Mouse (Mus musculus): Measurements from ENCODE around the gene Gm47841. TPM values are rescaled to one million over a fixed set of nuclear protein-coding genes. Genes with fewer than 3 reads are reported as not detected.

Gm47841 gene
- polyA plus RNA-seq, 1 experiment: not detected

- Histone ChIP-seq H3K4me1 (ENCODE audit: control insufficient read depth, insufficient read depth, insufficient read length, low read length) (peaks cover 3% of the 10 kb centered on the region; the same call in 1 of the 2 replicates), H3K4me3 (ENCODE audit: low read depth, low read length) (no peak overlapping the region), H3K27me3 (ENCODE audit: control insufficient read depth, insufficient read depth, low read length) (no peaks in the 10 kb centered on the region), H3K36me3 (ENCODE audit: control insufficient read depth, insufficient read depth, low read length) (no peaks in the 10 kb centered on the region), H3K27ac (ENCODE audit: insufficient read depth, low read depth, low read length) (no peak overlapping the region)
- WGBS: 73% methylated on average over 4 of the region's 4 CpGs
- no peak for TF ChIP-seq CTCF (IDR thresholded peaks at IDR 0.05; ENCODE audit: extremely low read depth, insufficient read length, insufficient replicate concordance, low read depth, low read length)
- no peak for TF ChIP-seq POLR2A (IDR thresholded peaks at IDR 0.05; ENCODE audit: low read depth, low read length)
Observed at GRCm38 (mm10) chr15:101088291-101088690, 41.1 kb upstream of the Gm47841 start.

- no peak overlapping the region for H3K27ac ChIP-seq (ENCODE audit: insufficient read depth, low read depth, low read length)
- H3K4me1 ChIP-seq (ENCODE audit: control insufficient read depth, insufficient read depth, insufficient read length, low read length): peaks cover 3% of the 10 kb centered on the region; the same call in 1 of the 2 replicates
- no peak overlapping the region for H3K4me3 ChIP-seq (ENCODE audit: low read depth, low read length)
- no peaks in the 10 kb centered on the region for H3K27me3 ChIP-seq (ENCODE audit: control insufficient read depth, insufficient read depth, low read length)
- no peak for TF ChIP-seq CTCF (IDR thresholded peaks at IDR 0.05; ENCODE audit: extremely low read depth, insufficient read length, insufficient replicate concordance, low read depth, low read length)
- TF ChIP-seq POLR2A (IDR thresholded peaks at IDR 0.05; ENCODE audit: low read depth, low read length): no peak
- H3K36me3 ChIP-seq (ENCODE audit: control insufficient read depth, insufficient read depth, low read length): no peaks in the 10 kb centered on the region
- WGBS: 13% methylated on average over 3 of the region's 3 CpGs
Observed at GRCm38 (mm10) chr15:101086956-101087355, 39.8 kb upstream of the Gm47841 start.

- Histone ChIP-seq H3K27me3 (ENCODE audit: control insufficient read depth, insufficient read depth, low read length) (no peaks in the 10 kb centered on the region), H3K36me3 (ENCODE audit: control insufficient read depth, insufficient read depth, low read length) (no peaks in the 10 kb centered on the region), H3K27ac (ENCODE audit: insufficient read depth, low read depth, low read length) (no peak overlapping the region), H3K4me1 (ENCODE audit: control insufficient read depth, insufficient read depth, insufficient read length, low read length) (peaks cover 3% of the 10 kb centered on the region; the same call in 1 of the 2 replicates), H3K4me3 (ENCODE audit: low read depth, low read length) (no peak overlapping the region)
- TF ChIP-seq CTCF (IDR thresholded peaks at IDR 0.05; ENCODE audit: extremely low read depth, insufficient read length, insufficient replicate concordance, low read depth, low read length) (no peak), POLR2A (IDR thresholded peaks at IDR 0.05; ENCODE audit: low read depth, low read length) (no peak)
- WGBS: 72% methylated on average over 9 of the region's 9 CpGs
Observed at GRCm38 (mm10) chr15:101086451-101086850, 39.3 kb upstream of the Gm47841 start.

GRCm38 (mm10) chr15:101084499-101084898 is 37.3 kb upstream of the Gm47841 start:
- Histone ChIP-seq H3K4me3 (ENCODE audit: low read depth, low read length) (no peak overlapping the region), H3K36me3 (ENCODE audit: control insufficient read depth, insufficient read depth, low read length) (no peaks in the 10 kb centered on the region), H3K27me3 (ENCODE audit: control insufficient read depth, insufficient read depth, low read length) (no peaks in the 10 kb centered on the region), H3K4me1 (ENCODE audit: control insufficient read depth, insufficient read depth, insufficient read length, low read length) (peaks cover 3% of the 10 kb centered on the region; the same call in 1 of the 2 replicates), H3K27ac (ENCODE audit: insufficient read depth, low read depth, low read length) (no peak overlapping the region)
- TF ChIP-seq CTCF (IDR thresholded peaks at IDR 0.05; ENCODE audit: extremely low read depth, insufficient read length, insufficient replicate concordance, low read depth, low read length) (no peak), POLR2A (IDR thresholded peaks at IDR 0.05; ENCODE audit: low read depth, low read length) (no peak)
- WGBS: 68% methylated on average over 10 of the region's 10 CpGs

GRCm38 (mm10) chr15:101082236-101082635 is 35.0 kb upstream of the Gm47841 start:
- H3K4me3 ChIP-seq (ENCODE audit: low read depth, low read length): no peak overlapping the region
- H3K27ac ChIP-seq (ENCODE audit: insufficient read depth, low read depth, low read length): peak overlapping the region; percentile 3; the same call in 1 of the 2 replicates
- no peaks in the 10 kb centered on the region for H3K36me3 ChIP-seq (ENCODE audit: control insufficient read depth, insufficient read depth, low read length)
- 53% methylated on average over 4 of the region's 4 CpGs for WGBS
- H3K27me3 ChIP-seq (ENCODE audit: control insufficient read depth, insufficient read depth, low read length): peaks cover 6% of the 10 kb centered on the region
- H3K4me1 ChIP-seq (ENCODE audit: control insufficient read depth, insufficient read depth, insufficient read length, low read length): peaks cover 8% of the 10 kb centered on the region
- TF ChIP-seq POLR2A (IDR thresholded peaks at IDR 0.05; ENCODE audit: low read depth, low read length) (no peak), CTCF (IDR thresholded peaks at IDR 0.05; ENCODE audit: extremely low read depth, insufficient read length, insufficient replicate concordance, low read depth, low read length) (no peak)

- TF ChIP-seq POLR2A (IDR thresholded peaks at IDR 0.05; ENCODE audit: low read depth, low read length): no peak
- TF ChIP-seq CTCF (IDR thresholded peaks at IDR 0.05; ENCODE audit: extremely low read depth, insufficient read length, insufficient replicate concordance, low read depth, low read length): no peak
- Histone ChIP-seq H3K4me3 (ENCODE audit: low read depth, low read length) (no peak overlapping the region), H3K27ac (ENCODE audit: insufficient read depth, low read depth, low read length) (no peak overlapping the region), H3K27me3 (ENCODE audit: control insufficient read depth, insufficient read depth, low read length) (peaks cover 6% of the 10 kb centered on the region), H3K4me1 (ENCODE audit: control insufficient read depth, insufficient read depth, insufficient read length, low read length) (peaks cover 8% of the 10 kb centered on the region), H3K36me3 (ENCODE audit: control insufficient read depth, insufficient read depth, low read length) (no peaks in the 10 kb centered on the region)
- WGBS: 79% methylated on average over 7 of the region's 7 CpGs
Observed at GRCm38 (mm10) chr15:101081035-101081548, 33.9 kb upstream of the Gm47841 start.

GRCm38 (mm10) chr15:101080031-101080520 is 32.9 kb upstream of the Gm47841 start:
- H3K4me1 ChIP-seq (ENCODE audit: control insufficient read depth, insufficient read depth, insufficient read length, low read length): peaks cover 14% of the 10 kb centered on the region
- H3K27me3 ChIP-seq (ENCODE audit: control insufficient read depth, insufficient read depth, low read length): peaks cover 6% of the 10 kb centered on the region
- TF ChIP-seq CTCF (IDR thresholded peaks at IDR 0.05; ENCODE audit: extremely low read depth, insufficient read length, insufficient replicate concordance, low read depth, low read length): no peak
- no peak for TF ChIP-seq POLR2A (IDR thresholded peaks at IDR 0.05; ENCODE audit: low read depth, low read length)
- 87% methylated on average over 9 of the region's 9 CpGs for WGBS
- H3K4me3 ChIP-seq (ENCODE audit: low read depth, low read length): no peak overlapping the region
- no peaks in the 10 kb centered on the region for H3K36me3 ChIP-seq (ENCODE audit: control insufficient read depth, insufficient read depth, low read length)
- H3K27ac ChIP-seq (ENCODE audit: insufficient read depth, low read depth, low read length): no peak overlapping the region

All from small intestine, adult 2 months (tissue).